Comparison of ENCODE assay signal across 13 mouse cellular contexts in the genomic region with DNA sequence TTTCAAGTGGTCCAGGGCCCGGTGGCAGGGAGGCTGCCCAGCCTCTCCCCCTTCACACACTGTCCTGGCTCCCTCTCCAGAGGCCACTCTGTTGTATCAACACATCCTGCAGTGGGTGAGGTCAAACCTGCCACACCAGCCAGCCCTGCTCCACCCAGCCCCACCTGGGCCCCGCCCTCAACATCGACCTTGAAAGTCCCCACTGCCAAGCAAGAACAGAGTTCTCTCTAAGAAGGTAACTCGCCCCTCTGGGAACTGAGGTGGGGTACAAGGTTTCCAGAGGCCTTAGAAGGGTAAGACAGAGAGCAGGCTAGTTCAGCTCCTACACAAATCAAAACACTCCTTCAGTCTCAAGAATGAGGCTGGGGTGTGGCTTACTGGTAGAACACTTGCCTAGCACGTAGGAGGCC. TPM values are rescaled to one million over a fixed set of nuclear protein-coding genes. Genes with fewer than 3 reads are reported as not detected.
DNase-seq lines count a peak whose midpoint lies in the region; ATAC-seq and TF ChIP-seq lines count a peak whose summit lies in the region.
"Had no signal": no experiment of that assay in that cellular context is flagged by ENCODE, and none has a peak within 500 bp of the region (broad histone marks: within the 10 kb centered on the region; RNA-seq: fewer than 3 reads in every experiment).

No protein-coding gene starts in this region.

- H3K9me3 ChIP-seq in intestine, postnatal 0 days (ENCODE audit: control insufficient read depth): no peaks in the 10 kb centered on the region
- H3K9me3 ChIP-seq in limb, embryonic 15.5 days: no peaks in the 10 kb centered on the region
- no peaks in the 10 kb centered on the region for H3K9me3 ChIP-seq in stomach, embryonic 15.5 days

- peak; percentile 60 for ATAC-seq in intestine, postnatal 0 days
- ATAC-seq in limb, embryonic 15.5 days (ENCODE audit: insufficient number of reproducible peaks, low FRiP score, low TSS enrichment, low read depth): no peak; the same call in 1 of the 2 replicates
- ATAC-seq in stomach, embryonic 15.5 days (ENCODE audit: insufficient read depth, low FRiP score, low read depth): peak; percentile 95
- ATAC-seq: hindbrain, embryonic 16.5 days had no signal

- peaks cover 5% of the 10 kb centered on the region; the same call in 1 of the 2 replicates for H3K4me1 ChIP-seq in intestine, postnatal 0 days (replicated peaks; ENCODE audit: control insufficient read depth, insufficient read depth, low read length)
- no peaks in the 10 kb centered on the region for H3K4me1 ChIP-seq in limb, embryonic 15.5 days
- no peaks in the 10 kb centered on the region for H3K4me1 ChIP-seq in stomach, embryonic 15.5 days

- H3K4me3 ChIP-seq in intestine, postnatal 0 days (ENCODE audit: low read depth, low read length): no peak overlapping the region
- H3K4me3 ChIP-seq in limb, embryonic 15.5 days: no peak overlapping the region
- H3K4me3 ChIP-seq in stomach, embryonic 15.5 days (replicated peaks): no peak overlapping the region; the same call in 1 of the 2 replicates

- peak; percentile 15 for DNase-seq in gastrocnemius, postnatal 25 days
- DNase-seq in gastrocnemius, adult 8-10 months (ENCODE audit: low spot score in 2 of 2): no peak
- no peak for DNase-seq in thymus, postnatal 0 days (ENCODE audit: low spot score)
- no peak for DNase-seq in cerebellum, postnatal 14 days
- DNase-seq in spleen, adult 12 weeks (ENCODE audit: low spot score): no peak
- DNase-seq: cerebellum, postnatal 36 days had no signal

- H3K27me3 ChIP-seq in intestine, postnatal 0 days (replicated peaks; ENCODE audit: control insufficient read depth, insufficient read depth, low read length): no peaks in the 10 kb centered on the region
- H3K27me3 ChIP-seq in limb, embryonic 15.5 days: no peaks in the 10 kb centered on the region
- no peaks in the 10 kb centered on the region for H3K27me3 ChIP-seq in stomach, embryonic 15.5 days (replicated peaks)

- H3K4me2 ChIP-seq in intestine, postnatal 0 days (replicated peaks; ENCODE audit: low read depth): no peak overlapping the region
- H3K4me2 ChIP-seq in limb, embryonic 15.5 days: no peak overlapping the region
- 0 out of 2 replicates have a peak overlapping the region, but pooled peaks have one; percentile 5 for H3K4me2 ChIP-seq in stomach, embryonic 15.5 days

- H3K27ac ChIP-seq in intestine, postnatal 0 days (ENCODE audit: low read depth, low read length): no peak overlapping the region
- H3K27ac ChIP-seq in limb, embryonic 15.5 days: peak overlapping the region; percentile 17; the same call in 1 of the 2 replicates
- H3K27ac ChIP-seq in stomach, embryonic 15.5 days: peak overlapping the region; percentile 86

- TF ChIP-seq CTCF in intestine, postnatal 0 days (IDR thresholded peaks at IDR 0.05; ENCODE audit: low read depth): no peak

- H3K9ac ChIP-seq in intestine, postnatal 0 days (ENCODE audit: low read depth, low read length): no peak overlapping the region
- H3K9ac ChIP-seq in limb, embryonic 15.5 days: no peak overlapping the region
- H3K9ac ChIP-seq in stomach, embryonic 15.5 days: no peak overlapping the region

- H3K36me3 ChIP-seq in intestine, postnatal 0 days (ENCODE audit: control insufficient read depth, insufficient read depth): no peaks in the 10 kb centered on the region
- H3K36me3 ChIP-seq in limb, embryonic 15.5 days: no peaks in the 10 kb centered on the region
- no peaks in the 10 kb centered on the region; the same call in 1 of the 2 replicates for H3K36me3 ChIP-seq in stomach, embryonic 15.5 days

- 21% methylated on average over 5 of the region's 5 CpGs for WGBS in intestine, postnatal 0 days
- 52% methylated on average over 5 of the region's 5 CpGs for WGBS in limb, embryonic 15.5 days
- 45% methylated on average over 5 of the region's 5 CpGs for WGBS in stomach, embryonic 15.5 days

RNA-seq across cellular contexts. Expression of gene Tmem213, which starts 12.1 kb away (rescaled TPM):
- not detected for total RNA-seq in gastrocnemius, postnatal 25 days (2021)
- not detected for total RNA-seq in gastrocnemius, adult 8-10 months (2022)
- polyA plus RNA-seq in intestine, postnatal 0 days (2015; fragmentation: Nextera tagmentation; extraction: Ambion mirVana): not detected in 2 replicates
- 1.5 and 3.1 TPM in 2 replicates for polyA plus RNA-seq in limb, embryonic 15.5 days (2015; fragmentation: Nextera tagmentation; extraction: Ambion mirVana)
- polyA plus RNA-seq in stomach, embryonic 15.5 days (2015; fragmentation: Nextera tagmentation; extraction: Ambion mirVana): 1.4 and 1.8 TPM in 2 replicates
- polyA plus RNA-seq in thymus, postnatal 0 days (2015; fragmentation: Nextera tagmentation; extraction: Ambion mirVana): 0.31 and 0.42 TPM in 2 replicates
- total RNA-seq: left cerebral cortex, postnatal 10 days had no signal
- polyA plus RNA-seq: C2C12; heart, embryonic 14.5 days; hindbrain, embryonic 16.5 days had no signal

RNA-seq across cellular contexts. Expression of gene Atp6v0a4, which starts 27.4 kb away (rescaled TPM):
- 1 to 10 TPM in 1 of 2 experiments, under 1 TPM in 1; 0.72 to 1.1 TPM for total RNA-seq in gastrocnemius, postnatal 25 days (2021)
- total RNA-seq in gastrocnemius, adult 8-10 months (2022): under 1 TPM; 0.12 to 0.54 (median 0.22) TPM
- 0.26 and 0.37 TPM in 2 replicates for polyA plus RNA-seq in intestine, postnatal 0 days (2015; fragmentation: Nextera tagmentation; extraction: Ambion mirVana)
- 4.0 and 6.0 TPM in 2 replicates for polyA plus RNA-seq in limb, embryonic 15.5 days (2015; fragmentation: Nextera tagmentation; extraction: Ambion mirVana)
- polyA plus RNA-seq in stomach, embryonic 15.5 days (2015; fragmentation: Nextera tagmentation; extraction: Ambion mirVana): 7.3 and 7.8 TPM in 2 replicates
- polyA plus RNA-seq in thymus, postnatal 0 days (2015; fragmentation: Nextera tagmentation; extraction: Ambion mirVana): 0.19 and 0.36 TPM in 2 replicates

RNA-seq across cellular contexts. Expression of gene Svopl, which starts 50.2 kb away (rescaled TPM):
- under 1 TPM; 0.20 to 0.27 TPM for total RNA-seq in gastrocnemius, postnatal 25 days (2021)
- under 1 TPM in 2 of 4 experiments, not detected in 2; 0.12 to 0.21 TPM for total RNA-seq in gastrocnemius, adult 8-10 months (2022)
- polyA plus RNA-seq in intestine, postnatal 0 days (2015; fragmentation: Nextera tagmentation; extraction: Ambion mirVana): 0.68 and 0.94 TPM in 2 replicates
- 1.3 and 1.8 TPM in 2 replicates for polyA plus RNA-seq in limb, embryonic 15.5 days (2015; fragmentation: Nextera tagmentation; extraction: Ambion mirVana)
- 0.86 and 0.94 TPM in 2 replicates for polyA plus RNA-seq in stomach, embryonic 15.5 days (2015; fragmentation: Nextera tagmentation; extraction: Ambion mirVana)
- 1.2 TPM in 2 replicates for polyA plus RNA-seq in thymus, postnatal 0 days (2015; fragmentation: Nextera tagmentation; extraction: Ambion mirVana)
